Mouse (Mus musculus) T-helper 1 cell (primary cell): Measurements from ENCODE around the gene Brd7.

Experiments
- in situ Hi-C: fragments of 300-600 bp; cut with MboI, MseI; formaldehyde crosslinking; loops from one replicate; pipeline ENCODE4 v1.15.1; 2025; ENCODE audit warnings: high pct_unique_total_duplicates

The Brd7 gene

GRCm38 (mm10) chr8:88361708-88362428, at the start of gene Brd7:
Brd7 (minus strand) TSS chr8:88362194.
- in situ Hi-C loops: no loop called here

DNA sequence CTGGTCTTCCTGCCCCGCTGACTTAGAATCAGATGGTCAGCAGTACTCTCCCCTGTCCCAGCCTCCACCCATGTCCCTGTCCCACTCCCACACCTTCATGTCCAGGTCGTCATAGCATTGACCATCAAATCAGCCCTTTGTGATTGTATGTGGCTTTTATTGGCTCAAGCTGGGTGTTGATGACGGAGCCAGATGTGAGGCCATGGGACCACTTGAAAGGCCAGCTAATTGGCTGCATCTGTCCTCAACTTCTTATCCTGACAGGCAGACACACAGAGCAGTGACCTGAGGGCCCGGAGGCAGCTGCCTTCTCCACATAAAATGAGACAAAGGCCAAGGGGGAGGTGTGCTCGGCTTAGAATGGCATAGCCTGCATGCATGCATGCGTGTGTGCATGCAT, 49.5 kb upstream of the Brd7 start:
- in situ Hi-C loops: no loop called here

GRCm38 (mm10) chr8:88409401-88409940, 47.5 kb upstream of the Brd7 start:
- in situ Hi-C loops: no loop called here

GRCm38 (mm10) chr8:88407716-88408115, 45.7 kb upstream of the Brd7 start:
- in situ Hi-C loops: no loop called here

- in situ Hi-C loops: no loop called here
Observed at GRCm38 (mm10) chr8:88398060-88398459, 36.1 kb upstream of the Brd7 start.

GRCm38 (mm10) chr8:88393298-88393697, 31.3 kb upstream of the Brd7 start:
- in situ Hi-C loops: no loop called here

DNA sequence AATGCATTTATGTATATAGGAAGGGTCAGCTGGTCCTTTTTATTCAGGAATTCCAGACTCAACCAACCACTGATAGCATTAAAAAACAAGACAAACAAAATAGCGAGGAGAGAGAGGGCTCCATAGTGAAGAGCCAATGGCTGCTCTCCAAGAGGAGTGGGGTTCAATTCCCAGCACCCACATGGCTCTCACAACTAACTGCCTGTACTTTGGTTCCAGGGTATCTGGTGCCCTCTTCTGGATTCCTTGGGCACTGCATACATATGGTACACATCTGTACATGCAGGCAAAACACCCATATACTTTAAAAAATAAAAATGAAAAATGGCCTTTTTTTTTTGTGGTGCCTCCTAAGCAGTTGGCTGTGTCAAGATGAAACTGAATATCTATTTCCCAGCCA, 28.8 kb upstream of the Brd7 start:
- in situ Hi-C loops: no loop called here

- in situ Hi-C loops: no loop called here
Observed at GRCm38 (mm10) chr8:88388691-88389239, 26.8 kb upstream of the Brd7 start.

GRCm38 (mm10) chr8:88387874-88388273, 25.9 kb upstream of the Brd7 start:
- in situ Hi-C loops: no loop called here

DNA sequence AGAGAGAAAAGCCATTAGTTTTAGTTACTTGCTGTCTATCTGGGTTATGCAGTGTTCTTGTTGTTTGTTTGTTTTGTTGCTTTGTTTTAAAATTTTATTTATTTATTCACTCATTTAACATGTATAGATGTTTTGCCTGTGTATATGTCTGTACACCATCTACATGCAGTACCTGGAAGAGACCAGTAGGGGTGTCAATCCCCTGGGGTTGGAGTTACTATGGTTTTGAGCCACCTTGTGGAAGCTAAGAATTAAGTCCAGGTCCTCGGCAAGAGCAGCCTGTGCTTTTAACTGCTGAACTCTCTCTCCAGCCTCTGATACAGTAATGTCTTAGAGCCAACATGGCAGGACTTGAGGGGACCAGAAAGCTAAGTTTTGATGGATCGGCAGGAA, 21.2 kb upstream of the Brd7 start:
- in situ Hi-C loops: no loop called here

DNA sequence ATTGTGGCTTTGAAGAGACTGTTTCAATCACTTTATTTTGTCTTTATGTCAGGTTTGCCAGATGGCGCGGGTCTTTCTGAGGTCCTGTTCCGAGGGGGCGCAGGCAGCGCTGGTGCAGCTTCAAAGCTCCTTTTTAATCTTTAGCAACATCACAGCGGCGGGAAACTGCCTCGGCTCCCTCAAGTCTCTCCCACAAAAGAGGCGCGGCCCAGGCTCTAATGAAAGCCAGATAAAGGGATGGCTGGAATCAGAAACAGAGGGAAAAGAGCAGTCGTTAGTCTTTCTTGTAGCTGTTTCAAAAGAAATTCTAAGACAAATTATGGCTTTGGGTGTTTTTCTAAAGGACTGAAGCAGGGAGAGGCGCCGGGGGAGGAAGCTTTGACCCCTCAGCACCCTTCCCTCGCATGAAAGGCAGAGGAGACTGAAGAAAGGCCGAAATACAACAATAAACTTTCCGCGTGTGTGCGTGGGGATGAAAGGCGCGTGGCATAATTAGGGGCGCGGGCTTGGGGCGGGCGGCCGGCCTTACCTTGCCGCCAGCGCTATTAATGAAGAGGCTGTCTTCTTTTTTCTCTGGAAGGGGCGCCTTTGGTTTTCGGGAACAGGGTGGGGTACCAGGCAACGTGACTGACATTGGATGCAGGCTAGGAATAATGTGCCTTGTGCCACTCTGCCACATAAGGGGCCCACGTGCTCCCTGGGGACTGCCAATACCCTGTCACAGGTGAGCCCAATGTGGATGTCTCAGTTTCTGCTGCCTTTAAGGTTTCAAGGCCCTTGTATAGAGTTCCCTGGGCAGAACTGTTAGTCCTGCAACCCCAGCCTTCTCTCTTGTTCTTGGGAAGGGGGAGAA, 20.5 kb upstream of the Brd7 start:
- in situ Hi-C loops: no loop called here

- in situ Hi-C loops: no loop called here
Observed at GRCm38 (mm10) chr8:88380497-88380896, 18.5 kb upstream of the Brd7 start.

- in situ Hi-C loops: loop anchor here (5.0 kb wide), 1 partner anchor 75 kb away; no protein-coding TSS in a partner anchor
Observed at GRCm38 (mm10) chr8:88376836-88377582, 15.0 kb upstream of the Brd7 start.

GRCm38 (mm10) chr8:88371522-88371921, 9.5 kb upstream of the Brd7 start:
- in situ Hi-C loops: no loop called here

GRCm38 (mm10) chr8:88369805-88370204, 7.8 kb upstream of the Brd7 start:
- in situ Hi-C loops: no loop called here

DNA sequence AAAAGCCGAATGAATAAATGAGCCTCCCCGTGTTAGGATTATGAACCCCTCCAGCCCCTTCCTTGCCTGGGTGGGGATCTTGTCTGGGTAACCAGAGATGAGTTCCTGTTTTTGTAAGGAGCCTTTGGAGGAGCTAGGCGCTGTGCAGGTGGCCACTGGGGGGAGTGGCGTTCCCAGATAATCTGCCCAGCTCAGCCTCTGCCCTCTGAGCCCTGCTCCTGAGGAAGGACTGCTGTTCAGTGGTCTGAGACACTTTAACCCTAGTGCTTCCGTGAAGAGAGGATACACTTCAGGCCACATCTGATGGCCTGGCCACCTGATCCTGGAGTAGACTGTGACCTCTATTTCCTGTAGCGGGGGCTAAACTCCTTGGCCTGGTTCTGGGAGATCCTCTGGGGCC, 7.2 kb upstream of the Brd7 start:
- in situ Hi-C loops: no loop called here

- in situ Hi-C loops: no loop called here
Observed at GRCm38 (mm10) chr8:88362446-88363150, 604 bp upstream of the Brd7 start.

DNA sequence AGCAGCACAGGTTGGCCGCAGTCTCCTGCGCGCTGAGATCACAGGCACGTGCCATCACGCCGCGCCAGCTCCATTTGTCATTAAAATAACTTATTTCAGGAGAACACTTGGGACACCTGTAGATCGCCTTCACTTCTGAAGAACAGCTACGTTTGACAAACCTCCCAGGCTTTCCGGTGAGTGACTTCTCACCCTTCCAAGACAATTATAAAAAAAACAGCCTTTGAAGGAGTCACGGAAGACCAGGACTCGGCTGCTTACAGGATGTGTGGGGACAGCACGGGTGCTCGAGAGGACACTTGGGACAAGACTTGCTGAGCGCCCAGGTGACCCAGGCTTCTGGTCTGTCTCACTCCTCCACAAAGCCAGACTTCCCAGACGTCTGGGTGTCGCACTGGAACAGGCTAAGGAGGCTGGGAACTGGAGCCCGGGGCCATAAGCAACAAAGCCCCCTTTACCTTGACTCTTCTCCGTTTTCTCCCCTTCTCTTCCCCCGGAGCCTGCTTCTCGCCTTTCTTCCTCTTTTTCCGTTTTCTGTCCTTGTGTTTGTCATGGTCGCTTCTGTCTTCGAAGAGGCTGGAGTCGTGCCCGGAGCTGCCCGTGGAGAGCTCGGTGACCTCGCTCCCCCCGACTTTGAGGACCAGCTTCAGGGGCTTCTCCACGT, 818 bp downstream of the Brd7 start:
- in situ Hi-C loops: no loop called here

GRCm38 (mm10) chr8:88359959-88360358, 2.0 kb downstream of the Brd7 start:
- in situ Hi-C loops: loop anchor here (5.0 kb wide), 1 partner anchor 88 kb away; the partner anchor contains the start of gene Adcy7

DNA sequence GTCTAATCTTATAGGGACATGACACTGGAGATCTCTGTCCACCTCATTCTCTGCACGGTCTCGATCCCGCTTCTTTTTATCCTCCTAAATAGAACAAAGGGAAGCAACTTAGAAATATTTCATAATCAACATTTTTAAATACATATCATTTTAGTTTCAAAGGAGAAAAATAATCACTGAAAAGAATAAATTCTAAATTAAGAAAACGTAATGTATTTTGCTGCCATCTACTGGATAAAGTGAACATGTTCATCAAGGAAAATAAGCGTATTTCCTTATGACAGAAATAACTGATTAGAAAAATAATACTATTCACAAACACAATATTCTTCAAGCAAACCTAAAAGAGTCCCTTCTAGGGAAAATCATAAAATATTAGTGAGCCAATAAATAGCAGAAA, 4.0 kb downstream of the Brd7 start:
- in situ Hi-C loops: loop anchor here (5.0 kb wide), 1 partner anchor 86 kb away; the partner anchor contains the start of gene Adcy7
